Comparison of ENCODE assay signal across 8 mouse cellular contexts in the genomic region with DNA sequence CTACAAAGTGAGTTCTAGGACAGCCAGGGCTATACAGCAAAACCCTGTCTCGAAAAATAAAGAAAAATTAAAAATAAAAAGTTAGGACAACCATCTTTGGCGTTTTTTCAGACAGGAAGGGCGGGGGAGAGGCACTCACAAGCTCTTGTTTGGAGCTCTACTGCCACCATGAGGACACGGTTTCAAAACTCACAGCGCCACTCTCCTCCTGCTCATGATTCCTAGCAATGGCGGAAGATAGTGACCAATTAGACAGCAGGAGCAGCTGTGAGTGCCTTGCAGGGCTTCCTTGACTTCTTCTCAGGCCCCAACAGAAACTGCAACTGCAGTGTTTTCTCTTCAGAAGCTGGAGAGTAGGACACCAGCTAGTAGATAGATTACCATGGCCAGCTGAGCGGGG.
DNase-seq lines count a peak whose midpoint lies in the region; ATAC-seq and TF ChIP-seq lines count a peak whose summit lies in the region.

No protein-coding gene starts in this region.

- 0 out of 2 replicates have a peak, but pooled peaks have one; percentile 7 for TF ChIP-seq CTCF in E14TG2a.4 (conservative IDR thresholded peaks at IDR 0.05; ENCODE audit: low read length)

- intact Hi-C loops in heart, postnatal 25 days (cut with DNase I): loop anchor here (1.0 kb wide), 1 partner anchor 19 kb away; no protein-coding TSS in a partner anchor

- DNase-seq in hindbrain, embryonic 10.5 days (ENCODE audit: low spot score): peak; percentile 17
- DNase-seq in embryo, embryonic 10.5 days (ENCODE audit: low spot score): peak; percentile 63
- peak; percentile 46 for DNase-seq in heart, postnatal 25 days (ENCODE audit: low spot score)
- no peak for DNase-seq in urinary bladder, postnatal 10 days (ENCODE audit: low spot score)

- H3K4me3 ChIP-seq in hindbrain, embryonic 10.5 days: no peak overlapping the region; the same call in 1 of the 2 replicates
- no peak overlapping the region for H3K4me3 ChIP-seq in hindbrain, embryonic 12.5 days
- no peak overlapping the region for H3K4me3 ChIP-seq in E14TG2a.4 (replicated peaks; ENCODE audit: low read length)
- peak overlapping the region; percentile 27 for H3K4me3 ChIP-seq in liver, embryonic 16.5 days (ENCODE audit: low read depth, low read length)
- peak overlapping the region; percentile 26; the same call in 1 of the 2 replicates for H3K4me3 ChIP-seq in stomach, embryonic 16.5 days (replicated peaks; ENCODE audit: low read length)

- WGBS in hindbrain, embryonic 10.5 days: 72% methylated on average over 7 of the region's 7 CpGs
- WGBS in hindbrain, embryonic 12.5 days: 57% methylated on average over 7 of the region's 7 CpGs
- 42% methylated on average over 7 of the region's 7 CpGs for WGBS in liver, embryonic 16.5 days (ENCODE audit: insufficient replicate concordance)
- 67% methylated on average over 7 of the region's 7 CpGs for WGBS in stomach, embryonic 16.5 days

- no peak for ATAC-seq in hindbrain, embryonic 12.5 days (ENCODE audit: low FRiP score)
- ATAC-seq in liver, embryonic 16.5 days (ENCODE audit: low read depth): no peak
- ATAC-seq in stomach, embryonic 16.5 days (ENCODE audit: insufficient read depth, low FRiP score): no peak

- H3K4me2 ChIP-seq in hindbrain, embryonic 12.5 days (replicated peaks): no peak overlapping the region
- H3K4me2 ChIP-seq in liver, embryonic 16.5 days (ENCODE audit: low read depth, low read length): peak overlapping the region; percentile 41; the same call in 1 of the 2 replicates
- H3K4me2 ChIP-seq in stomach, embryonic 16.5 days (ENCODE audit: low read depth, low read length): peak overlapping the region; percentile 18

- H3K27ac ChIP-seq in hindbrain, embryonic 10.5 days: peak overlapping the region; percentile 67; the same call in 1 of the 2 replicates
- H3K27ac ChIP-seq in hindbrain, embryonic 12.5 days: no peak overlapping the region
- H3K27ac ChIP-seq in liver, embryonic 16.5 days (ENCODE audit: low read length): no peak overlapping the region
- H3K27ac ChIP-seq in stomach, embryonic 16.5 days (ENCODE audit: low read length): no peak overlapping the region

- H3K36me3 ChIP-seq in hindbrain, embryonic 10.5 days: peaks cover 52% of the 10 kb centered on the region
- peaks cover 15% of the 10 kb centered on the region for H3K36me3 ChIP-seq in hindbrain, embryonic 12.5 days
- H3K36me3 ChIP-seq in E14TG2a.4 (ENCODE audit: insufficient read depth, low read length): peaks cover 69% of the 10 kb centered on the region
- H3K36me3 ChIP-seq in liver, embryonic 16.5 days (ENCODE audit: control insufficient read depth, insufficient read depth): no peaks in the 10 kb centered on the region
- H3K36me3 ChIP-seq in stomach, embryonic 16.5 days (ENCODE audit: control insufficient read depth, insufficient read depth, low read length): no peaks in the 10 kb centered on the region

- H3K27me3 ChIP-seq in hindbrain, embryonic 10.5 days (ENCODE audit: insufficient read depth, poor library complexity, severe bottlenecking): no peaks in the 10 kb centered on the region
- no peaks in the 10 kb centered on the region for H3K27me3 ChIP-seq in hindbrain, embryonic 12.5 days
- H3K27me3 ChIP-seq in E14TG2a.4 (ENCODE audit: insufficient read depth, low read length): no peaks in the 10 kb centered on the region
- no peaks in the 10 kb centered on the region for H3K27me3 ChIP-seq in liver, embryonic 16.5 days (ENCODE audit: control insufficient read depth, insufficient read depth, low read depth, low read length)
- H3K27me3 ChIP-seq in stomach, embryonic 16.5 days (ENCODE audit: control insufficient read depth, insufficient read depth, low read length): no peaks in the 10 kb centered on the region

- no peaks in the 10 kb centered on the region for H3K4me1 ChIP-seq in hindbrain, embryonic 10.5 days (replicated peaks)
- no peaks in the 10 kb centered on the region for H3K4me1 ChIP-seq in hindbrain, embryonic 12.5 days
- 0 out of 2 replicates have a peak, but pooled peaks cover 2% of the 10 kb centered on the region for H3K4me1 ChIP-seq in E14TG2a.4 (replicated peaks; ENCODE audit: low read depth, low read length)
- no peaks in the 10 kb centered on the region for H3K4me1 ChIP-seq in liver, embryonic 16.5 days (ENCODE audit: control insufficient read depth, low read depth, low read length)
- no peaks in the 10 kb centered on the region for H3K4me1 ChIP-seq in stomach, embryonic 16.5 days (ENCODE audit: control insufficient read depth, insufficient read depth, low read length)

- no peak overlapping the region for H3K9ac ChIP-seq in hindbrain, embryonic 12.5 days
- H3K9ac ChIP-seq in liver, embryonic 16.5 days (ENCODE audit: low read depth, low read length): no peak overlapping the region
- peak overlapping the region; percentile 31; the same call in 1 of the 2 replicates for H3K9ac ChIP-seq in stomach, embryonic 16.5 days (ENCODE audit: low read length)

- H3K9me3 ChIP-seq in hindbrain, embryonic 10.5 days: no peaks in the 10 kb centered on the region
- no peaks in the 10 kb centered on the region for H3K9me3 ChIP-seq in hindbrain, embryonic 12.5 days (replicated peaks)
- H3K9me3 ChIP-seq in E14TG2a.4 (ENCODE audit: low read length): no peaks in the 10 kb centered on the region
- H3K9me3 ChIP-seq in liver, embryonic 16.5 days (replicated peaks; ENCODE audit: control insufficient read depth, low read length): no peaks in the 10 kb centered on the region
- no peaks in the 10 kb centered on the region for H3K9me3 ChIP-seq in stomach, embryonic 16.5 days (replicated peaks; ENCODE audit: control insufficient read depth, low read length)

Comparison
In these comparisons a context has a peak if more than half of its experiments do, and no peak if none do; other contexts are left out.
1. H3K4me3 ChIP-seq: peak in liver, embryonic 16.5 days (single experiment) and stomach, embryonic 16.5 days (single experiment); none in hindbrain, embryonic 10.5 days (single experiment), hindbrain, embryonic 12.5 days (single experiment) and E14TG2a.4 (single experiment).